Mouse (Mus musculus) heart, embryonic 13.5 days (tissue): Measurements from ENCODE around the gene Hps4. TPM values are rescaled to one million over a fixed set of nuclear protein-coding genes. Genes with fewer than 3 reads are reported as not detected.
"Not testable (repeated sequence)": the region's sequence is repeated elsewhere in the genome, so short reads cannot be mapped to it uniquely, and the experiment has no call there.

ENCODE experiments used
- ATAC-seq: fragments of 200-750 bp; cut with Nextera tagmentation; 2 replicates; pipeline ENCODE4 v1.8.0; 2017; ENCODE audit warnings: moderate TSS enrichment; ENCODE audit not compliant: insufficient number of reproducible peaks, low FRiP score, low TSS enrichment; ENCODE audit errors: extremely low read depth
- H3K27ac ChIP-seq: fragments of 300-500 bp; sonication (generic); replicated peaks from 2 replicates; pipeline ENCODE4 v1.5.1; 2015; ENCODE audit warnings: moderate library complexity, mild to moderate bottlenecking, inconsistent platforms
- H3K27me3 ChIP-seq: fragments of 300-500 bp; sonication (generic); replicated peaks from 2 replicates; pipeline ENCODE4 v1.6.1; 2015; ENCODE audit warnings: mild to moderate bottlenecking, inconsistent platforms
- H3K36me3 ChIP-seq: fragments of 300-500 bp; sonication (generic); 2 replicates; pipeline ENCODE4 v1.6.1; 2015; ENCODE audit warnings: mild to moderate bottlenecking, inconsistent platforms
- H3K4me1 ChIP-seq: fragments of 300-500 bp; sonication (generic); 2 replicates; pipeline ENCODE4 v1.6.1; 2015; ENCODE audit warnings: inconsistent platforms
- H3K4me2 ChIP-seq: fragments of 300-500 bp; sonication (generic); 2 replicates; pipeline ENCODE4 v1.6.1; 2015; ENCODE audit warnings: inconsistent platforms, mild to moderate bottlenecking, moderate library complexity
- H3K4me3 ChIP-seq: fragments of 300-500 bp; sonication (generic); 2 replicates; pipeline ENCODE4 v1.5.1; 2015; ENCODE audit warnings: moderate library complexity, mild to moderate bottlenecking, inconsistent platforms
- H3K9ac ChIP-seq: fragments of 300-500 bp; sonication (generic); 2 replicates; pipeline ENCODE4 v1.6.1; 2015; ENCODE audit warnings: inconsistent platforms, mild to moderate bottlenecking, moderate library complexity
- H3K9me3 ChIP-seq: fragments of 300-500 bp; sonication (generic); 2 replicates; pipeline ENCODE4 v1.6.1; 2016; ENCODE audit warnings: inconsistent platforms
- WGBS: fragments of 180-500 bp; shearing (Covaris S2); methylation state at CpG from one replicate; pipeline ENCODE4 v1.1.7; 2015; ENCODE audit warnings: mixed read lengths; 5-methylcytosine and 5-hydroxymethylcytosine counted together
- polyA plus RNA-seq: library from polyadenylated mRNA; unstranded; fragments of >200 nt; fragmentation: Nextera tagmentation; extraction: Ambion mirVana; gene quantifications from 2 replicates; pipeline ENCODE4 v1.2.1, GENCODE M21; 2015

The Hps4 gene
- polyA plus RNA-seq, 1 experiment from 2014 or later: 19.2 TPM

DNA sequence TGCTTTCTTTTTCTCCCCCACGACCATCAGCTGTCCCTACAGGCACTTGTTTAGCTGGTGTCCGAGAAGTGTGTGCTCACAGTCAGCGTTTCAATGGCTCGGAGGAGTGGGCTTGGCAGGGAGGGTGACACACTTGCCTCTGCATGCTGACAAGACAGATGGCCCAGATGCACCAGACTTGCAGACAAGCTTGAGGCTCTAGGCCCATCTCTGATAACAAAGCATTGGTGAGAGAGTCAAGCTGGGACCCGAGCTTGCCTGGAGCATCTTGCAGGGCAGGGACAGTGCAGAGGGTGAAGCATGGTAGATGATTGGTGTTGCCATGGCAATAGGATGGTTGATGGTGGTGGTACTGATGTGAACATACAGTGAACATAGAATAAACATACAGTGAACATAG lies 66.4 kb downstream of the Hps4 start:
- peaks cover 56% of the 10 kb centered on the region for H3K27me3 ChIP-seq
- H3K9me3 ChIP-seq: peaks cover 8% of the 10 kb centered on the region; the same call in 1 of the 2 replicates
- WGBS: 54% methylated on average over 5 of the region's 5 CpGs
- peaks cover 22% of the 10 kb centered on the region for H3K4me1 ChIP-seq
- no peak overlapping the region for H3K4me2 ChIP-seq
- ATAC-seq: no peak
- H3K27ac ChIP-seq: no peak overlapping the region
- H3K9ac ChIP-seq: no peak overlapping the region
- no peak overlapping the region for H3K4me3 ChIP-seq
- no peaks in the 10 kb centered on the region for H3K36me3 ChIP-seq

GRCm38 (mm10) chr5:112411072-112411471 lies 68.2 kb downstream of the Hps4 start:
- no peak overlapping the region for H3K4me3 ChIP-seq
- WGBS: 36% methylated on average over 11 of the region's 11 CpGs
- no peak overlapping the region for H3K27ac ChIP-seq
- peaks cover 59% of the 10 kb centered on the region for H3K27me3 ChIP-seq
- ATAC-seq: no peak
- no peaks in the 10 kb centered on the region for H3K36me3 ChIP-seq
- H3K9ac ChIP-seq: no peak overlapping the region
- H3K9me3 ChIP-seq: peaks cover 8% of the 10 kb centered on the region; the same call in 1 of the 2 replicates
- H3K4me2 ChIP-seq: no peak overlapping the region
- peaks cover 17% of the 10 kb centered on the region for H3K4me1 ChIP-seq

GRCm38 (mm10) chr5:112411514-112412335 lies 68.8 kb downstream of the Hps4 start:
- Histone ChIP-seq H3K4me2 (peak overlapping the region; percentile 22; the same call in 1 of the 2 replicates), H3K27ac (no peak overlapping the region), H3K9ac (no peak overlapping the region), H3K9me3 (peaks cover 8% of the 10 kb centered on the region; the same call in 1 of the 2 replicates), H3K4me3 (no peak overlapping the region), H3K4me1 (peaks cover 13% of the 10 kb centered on the region), H3K27me3 (peaks cover 65% of the 10 kb centered on the region), H3K36me3 (no peaks in the 10 kb centered on the region)
- WGBS: 13% methylated on average over 19 of the region's 19 CpGs
- no peak for ATAC-seq

DNA sequence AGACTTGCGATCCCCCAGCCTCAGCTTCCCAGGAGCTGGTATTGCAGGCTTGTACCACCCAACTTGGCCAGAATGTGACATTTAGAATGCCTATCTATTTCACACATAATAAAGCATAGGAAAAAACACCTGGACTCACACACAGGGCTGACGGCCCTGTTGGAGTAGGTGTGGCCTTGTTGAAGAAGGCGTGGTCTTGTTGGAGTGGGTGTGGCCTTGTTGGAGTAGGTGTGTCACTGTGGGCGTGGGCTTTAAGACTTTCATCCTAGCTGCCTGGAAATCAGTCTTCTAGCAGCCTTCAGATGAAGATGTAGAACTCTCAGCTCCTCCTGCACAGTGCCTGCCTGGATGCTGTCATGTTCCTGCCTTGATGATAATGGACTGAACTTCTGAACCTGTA lies 69.9 kb downstream of the Hps4 start:
- not testable (repeated sequence) for H3K4me2 ChIP-seq, H3K36me3 ChIP-seq, H3K9ac ChIP-seq, ATAC-seq, H3K9me3 ChIP-seq, H3K27ac ChIP-seq, H3K4me3 ChIP-seq
- H3K4me1 ChIP-seq: peaks cover 13% of the 10 kb centered on the region
- WGBS: 80% methylated on average over 4 of the region's 4 CpGs
- H3K27me3 ChIP-seq: peaks cover 67% of the 10 kb centered on the region

DNA sequence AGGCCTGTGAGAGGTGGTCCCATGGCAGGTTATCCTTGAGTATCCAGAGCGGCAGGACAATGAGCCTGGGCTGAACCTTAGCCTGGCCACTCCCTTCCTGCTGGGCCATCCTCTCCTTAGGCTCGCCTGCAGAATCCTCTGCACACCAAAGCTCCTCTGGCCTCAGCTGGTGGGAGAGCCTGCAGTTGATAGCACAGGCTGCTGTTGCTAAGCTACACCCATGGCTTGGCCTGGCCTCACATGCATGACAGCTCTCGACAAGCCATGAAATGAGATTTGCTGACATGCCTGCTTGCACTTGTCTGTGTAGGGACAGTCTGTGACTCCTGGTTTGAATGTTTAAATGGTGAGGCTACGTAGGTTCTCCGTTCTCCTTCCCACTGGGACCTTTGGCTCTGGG lies 73.8 kb downstream of the Hps4 start:
- Histone ChIP-seq H3K27ac (no peak overlapping the region), H3K9ac (no peak overlapping the region), H3K27me3 (peaks cover 73% of the 10 kb centered on the region), H3K36me3 (no peaks in the 10 kb centered on the region), H3K4me3 (no peak overlapping the region), H3K9me3 (peaks cover 8% of the 10 kb centered on the region; the same call in 1 of the 2 replicates), H3K4me1 (peaks cover 6% of the 10 kb centered on the region), H3K4me2 (no peak overlapping the region)
- 58% methylated on average over 5 of the region's 5 CpGs for WGBS
- ATAC-seq: no peak

GRCm38 (mm10) chr5:112418023-112418422 lies 75.1 kb downstream of the Hps4 start:
- no peak overlapping the region for H3K27ac ChIP-seq
- 37% methylated on average over 4 of the region's 4 CpGs for WGBS
- no peak overlapping the region for H3K4me3 ChIP-seq
- ATAC-seq: no peak
- H3K4me1 ChIP-seq: no peaks in the 10 kb centered on the region
- peaks cover 73% of the 10 kb centered on the region for H3K27me3 ChIP-seq
- no peak overlapping the region for H3K9ac ChIP-seq
- no peak overlapping the region for H3K4me2 ChIP-seq
- no peaks in the 10 kb centered on the region for H3K36me3 ChIP-seq
- H3K9me3 ChIP-seq: peaks cover 8% of the 10 kb centered on the region; the same call in 1 of the 2 replicates

DNA sequence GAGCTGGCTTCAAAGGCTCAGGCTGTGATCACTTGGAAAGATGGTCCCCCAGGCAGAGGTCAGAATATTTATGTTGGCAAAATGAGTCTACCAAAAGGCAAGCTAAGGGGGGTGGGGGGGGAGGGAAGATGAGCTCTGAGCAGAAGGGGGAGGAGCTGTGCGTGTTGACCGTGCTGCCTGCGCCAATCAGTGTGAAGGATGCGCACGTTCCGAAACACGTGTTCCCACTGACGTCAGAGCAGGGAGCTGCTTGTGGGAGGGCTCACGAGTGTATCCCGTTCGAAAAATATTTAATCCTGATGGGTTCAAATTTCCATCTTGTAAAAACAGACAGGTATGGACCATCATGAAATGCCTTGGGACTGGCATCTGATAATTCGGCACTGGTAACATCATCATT lies 76.7 kb downstream of the Hps4 start:
- Histone ChIP-seq H3K9ac (no peak overlapping the region), H3K27ac (no peak overlapping the region), H3K4me2 (no peak overlapping the region), H3K4me3 (no peak overlapping the region), H3K36me3 (no peaks in the 10 kb centered on the region), H3K9me3 (no peaks in the 10 kb centered on the region), H3K4me1 (no peaks in the 10 kb centered on the region), H3K27me3 (peaks cover 85% of the 10 kb centered on the region)
- 28% methylated on average over 12 of the region's 12 CpGs for WGBS
- ATAC-seq: no peak

DNA sequence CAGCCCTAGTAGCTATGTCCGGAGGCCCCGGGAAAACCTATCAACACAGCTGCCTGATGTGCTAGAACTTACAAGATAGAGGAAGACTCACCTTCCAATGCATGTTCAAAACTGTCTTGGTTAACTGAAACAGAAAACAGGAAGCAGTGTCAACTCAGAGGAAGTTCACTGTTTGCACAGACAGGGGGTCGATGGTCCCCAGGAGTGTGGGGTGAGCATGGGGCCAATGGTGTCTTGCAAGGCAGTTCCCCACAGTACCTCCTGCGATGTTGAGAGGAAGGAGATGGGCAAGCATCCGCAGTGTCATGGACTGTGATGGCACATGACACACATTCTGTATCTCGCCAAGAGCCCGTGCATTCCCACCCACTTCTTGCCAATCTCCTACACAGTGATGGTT lies 83.8 kb downstream of the Hps4 start:
- H3K9me3 ChIP-seq: no peaks in the 10 kb centered on the region
- ATAC-seq: no peak
- no peaks in the 10 kb centered on the region for H3K4me1 ChIP-seq
- no peak overlapping the region for H3K4me3 ChIP-seq
- H3K27me3 ChIP-seq: peaks cover 99% of the 10 kb centered on the region
- no peaks in the 10 kb centered on the region for H3K36me3 ChIP-seq
- no peak overlapping the region for H3K27ac ChIP-seq
- H3K4me2 ChIP-seq: no peak overlapping the region
- H3K9ac ChIP-seq: no peak overlapping the region
- 69% methylated on average over 7 of the region's 7 CpGs for WGBS

GRCm38 (mm10) chr5:112427283-112427682 lies 84.4 kb downstream of the Hps4 start:
- Histone ChIP-seq H3K9ac (no peak overlapping the region), H3K27me3 (peaks cover 99% of the 10 kb centered on the region), H3K4me2 (no peak overlapping the region), H3K4me3 (no peak overlapping the region), H3K36me3 (no peaks in the 10 kb centered on the region), H3K9me3 (no peaks in the 10 kb centered on the region), H3K4me1 (no peaks in the 10 kb centered on the region), H3K27ac (no peak overlapping the region)
- no peak for ATAC-seq
- 44% methylated on average over 2 of the region's 2 CpGs for WGBS

Other genes starting within 250 kb of the Hps4 start
- 1.6 and 1.9 TPM in 2 replicates for gene Cryba4, start 90.6 kb upstream of the Hps4 start, polyA plus RNA-seq
- gene Crybb1, start 87.3 kb upstream of the Hps4 start, polyA plus RNA-seq: 1.2 and 2.2 TPM in 2 replicates
- 36.8 and 37.5 TPM in 2 replicates for gene Tpst2, start 66.4 kb upstream of the Hps4 start, polyA plus RNA-seq
- gene Tfip11, start 16.7 kb upstream of the Hps4 start, polyA plus RNA-seq: 17.8 and 19.4 TPM in 2 replicates
- 24.0 and 25.8 TPM in 2 replicates for gene Srrd, start within 50 bp of the Hps4 start, polyA plus RNA-seq
- 0.06 and 0.07 TPM in 2 replicates for gene Gm6583, start 12.9 kb downstream of the Hps4 start, polyA plus RNA-seq
- gene Asphd2, start 51.8 kb downstream of the Hps4 start, polyA plus RNA-seq: 1.1 and 1.2 TPM in 2 replicates
- gene Gm6588, start 106.3 kb downstream of the Hps4 start, polyA plus RNA-seq: not detected in 2 replicates
- gene Sez6l, start 234.1 kb downstream of the Hps4 start, polyA plus RNA-seq: 0.29 and 0.33 TPM in 2 replicates